Mouse (Mus musculus): ENCODE data around the gene 4931428L18Rik. TPM values are rescaled to one million over a fixed set of nuclear protein-coding genes. Genes with fewer than 3 reads are reported as not detected.
"Not testable (repeated sequence)": the region's sequence is repeated elsewhere in the genome, so short reads cannot be mapped to it uniquely, and the experiment has no call there.

The 4931428L18Rik gene
- total RNA-seq, 4 experiments from 2014 or later: not detected

GRCm38 (mm10) chr1:31051370-31051921 is 171.0 kb downstream of the 4931428L18Rik start:
- DNase-seq: peak; percentile 57

- DNase-seq: peak; percentile 88
These were observed 172.4 kb downstream of the 4931428L18Rik start for GRCm38 (mm10) chr1:31049954-31050652.

GRCm38 (mm10) chr1:31043208-31043607 is 179.3 kb downstream of the 4931428L18Rik start:
- DNase-seq: no peak

- no peak for DNase-seq
These were observed 179.7 kb downstream of the 4931428L18Rik start for GRCm38 (mm10) chr1:31042793-31043192.

- DNase-seq: no peak
These were observed 188.5 kb downstream of the 4931428L18Rik start for GRCm38 (mm10) chr1:31033851-31034534.

GRCm38 (mm10) chr1:31032351-31032750 is 190.1 kb downstream of the 4931428L18Rik start:
- no peak for DNase-seq

- no peak for DNase-seq
These were observed 199.3 kb downstream of the 4931428L18Rik start for GRCm38 (mm10) chr1:31023173-31023572.

GRCm38 (mm10) chr1:31019283-31019682 is 203.2 kb downstream of the 4931428L18Rik start:
- peak; percentile 94 for DNase-seq

GRCm38 (mm10) chr1:31017377-31017776 is 205.1 kb downstream of the 4931428L18Rik start:
- DNase-seq: no peak

GRCm38 (mm10) chr1:31016068-31016467 is 206.4 kb downstream of the 4931428L18Rik start:
- DNase-seq: no peak

GRCm38 (mm10) chr1:31015261-31015660 is 207.2 kb downstream of the 4931428L18Rik start:
- DNase-seq: no peak

GRCm38 (mm10) chr1:30977868-30978267 is 244.6 kb downstream of the 4931428L18Rik start, which contains the start of gene AC153137.1:
AC153137.1 (minus strand) TSS chr1:30977968.
- DNase-seq: not testable (repeated sequence)

- DNase-seq: not testable (repeated sequence)
These were observed 245.2 kb downstream of the 4931428L18Rik start for GRCm38 (mm10) chr1:30977239-30977638.

- no peak for DNase-seq
These were observed 270.7 kb downstream of the 4931428L18Rik start for GRCm38 (mm10) chr1:30951795-30952194.

- no peak for DNase-seq
These were observed 272.0 kb downstream of the 4931428L18Rik start for GRCm38 (mm10) chr1:30950456-30950835.

- peak; percentile 94 for DNase-seq
These were observed 272.6 kb downstream of the 4931428L18Rik start for GRCm38 (mm10) chr1:30949710-30950455.

- peak; percentile 45 for DNase-seq
These were observed 273.4 kb downstream of the 4931428L18Rik start for GRCm38 (mm10) chr1:30948950-30949639.

- no peak for DNase-seq
These were observed 274.0 kb downstream of the 4931428L18Rik start for GRCm38 (mm10) chr1:30948361-30948949.
